Mouse (Mus musculus): Measurements from ENCODE around the gene Cntnap4. TPM values are rescaled to one million over a fixed set of nuclear protein-coding genes. Genes with fewer than 3 reads are reported as not detected.

The Cntnap4 gene
- polyA plus RNA-seq, 1 experiment from 2014 or later: 0.23 TPM

DNA sequence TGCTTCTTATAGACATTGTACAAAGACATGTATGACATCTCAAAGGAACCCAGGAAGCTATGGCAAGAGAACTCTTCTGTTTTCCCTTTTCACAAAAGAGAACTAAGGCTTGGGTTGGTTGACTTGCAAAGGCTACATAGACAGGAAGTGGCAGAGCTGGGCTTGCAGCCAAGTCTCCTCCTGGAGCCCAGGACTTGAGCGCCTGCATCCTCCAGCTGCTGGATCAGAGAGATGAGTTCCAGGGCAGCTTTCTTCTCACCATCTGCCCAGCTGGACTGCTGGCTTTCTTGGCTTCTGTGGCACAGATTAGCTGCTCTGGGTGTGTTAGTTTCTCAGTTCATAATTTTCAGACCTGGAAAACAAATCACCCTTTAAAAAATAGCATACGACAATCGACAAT, 165.7 kb downstream of the Cntnap4 start:
- Histone ChIP-seq H3K4me1 (replicated peaks; ENCODE audit: control insufficient read depth, insufficient read depth) (no peaks in the 10 kb centered on the region), H3K9ac (ENCODE audit: low read length) (no peak overlapping the region), H3K27me3 (ENCODE audit: control insufficient read depth, insufficient read depth, low read length) (no peaks in the 10 kb centered on the region), H3K9me3 (ENCODE audit: control insufficient read depth, low read length) (no peaks in the 10 kb centered on the region), H3K27ac (replicated peaks) (no peak overlapping the region), H3K4me2 (replicated peaks; ENCODE audit: low read depth) (no peak overlapping the region), H3K36me3 (ENCODE audit: control insufficient read depth, insufficient read depth, low read length) (no peaks in the 10 kb centered on the region), H3K4me3 (ENCODE audit: low read depth, low read length) (no peak overlapping the region)
- DNase-seq (ENCODE audit: low spot score) (no peak), ATAC-seq (ENCODE audit: low FRiP score, low TSS enrichment) (no peak)
- WGBS: 80% methylated on average over 3 of the region's 3 CpGs
- TF ChIP-seq CTCF (IDR thresholded peaks at IDR 0.05; ENCODE audit: low read depth) (no peak), EP300 (optimal IDR thresholded peaks at IDR 0.05) (no peak)

DNA sequence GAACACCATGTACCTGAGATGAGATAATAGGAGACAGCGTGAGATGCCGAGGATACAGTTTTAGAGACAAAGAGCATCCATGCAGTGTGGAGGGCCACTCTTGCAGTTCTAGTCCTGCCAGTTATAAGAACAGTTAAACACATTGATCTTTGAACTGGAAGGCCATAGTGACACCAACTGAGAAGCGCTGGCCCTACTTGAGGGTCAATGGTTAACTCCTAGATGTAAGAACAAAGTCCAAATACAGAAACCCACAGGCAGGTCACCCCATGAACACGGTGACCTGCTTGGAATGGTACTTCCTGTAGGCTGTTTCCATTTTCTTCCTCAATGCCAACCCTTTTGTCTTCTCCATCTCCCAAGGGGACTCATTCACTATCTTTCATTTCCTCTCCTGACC, 173.5 kb downstream of the Cntnap4 start:
- 90% methylated on average over 4 of the region's 4 CpGs for WGBS
- no peak for DNase-seq (ENCODE audit: low spot score)

GRCm38 (mm10) chr8:112747296-112747695, 177.5 kb downstream of the Cntnap4 start:
- no peak for DNase-seq (ENCODE audit: low spot score)
- no peaks in the 10 kb centered on the region for H3K4me1 ChIP-seq (replicated peaks; ENCODE audit: control insufficient read depth, insufficient read depth)
- H3K9ac ChIP-seq (ENCODE audit: low read length): no peak overlapping the region
- TF ChIP-seq EP300 (optimal IDR thresholded peaks at IDR 0.05) (no peak), CTCF (IDR thresholded peaks at IDR 0.05; ENCODE audit: low read depth) (no peak)
- H3K27ac ChIP-seq (replicated peaks): no peak overlapping the region
- H3K9me3 ChIP-seq (ENCODE audit: control insufficient read depth, low read length): no peaks in the 10 kb centered on the region
- no peak overlapping the region for H3K4me3 ChIP-seq (ENCODE audit: low read depth, low read length)
- 69% methylated on average over 5 of the region's 5 CpGs for WGBS
- no peaks in the 10 kb centered on the region for H3K36me3 ChIP-seq (ENCODE audit: control insufficient read depth, insufficient read depth, low read length)
- ATAC-seq (ENCODE audit: low FRiP score, low TSS enrichment): no peak
- no peaks in the 10 kb centered on the region for H3K27me3 ChIP-seq (ENCODE audit: control insufficient read depth, insufficient read depth, low read length)
- no peak overlapping the region for H3K4me2 ChIP-seq (replicated peaks; ENCODE audit: low read depth)

More for the DNA sequence above, 173.5 kb downstream of the Cntnap4 start:
- H3K4me2 ChIP-seq (replicated peaks; ENCODE audit: low read depth): no peak overlapping the region
- no peak overlapping the region for H3K4me3 ChIP-seq (ENCODE audit: low read depth, low read length)
- no peaks in the 10 kb centered on the region for H3K27me3 ChIP-seq (ENCODE audit: control insufficient read depth, insufficient read depth, low read length)
- H3K9me3 ChIP-seq (ENCODE audit: control insufficient read depth, low read length): no peaks in the 10 kb centered on the region
- H3K36me3 ChIP-seq (ENCODE audit: control insufficient read depth, insufficient read depth, low read length): no peaks in the 10 kb centered on the region
- no peaks in the 10 kb centered on the region for H3K4me1 ChIP-seq (replicated peaks; ENCODE audit: control insufficient read depth, insufficient read depth)
- no peak overlapping the region for H3K27ac ChIP-seq (replicated peaks)
- no peak overlapping the region for H3K9ac ChIP-seq (ENCODE audit: low read length)
- TF ChIP-seq EP300 (optimal IDR thresholded peaks at IDR 0.05) (no peak), CTCF (IDR thresholded peaks at IDR 0.05; ENCODE audit: low read depth) (no peak)
- no peak for ATAC-seq (ENCODE audit: low FRiP score, low TSS enrichment)

DNA sequence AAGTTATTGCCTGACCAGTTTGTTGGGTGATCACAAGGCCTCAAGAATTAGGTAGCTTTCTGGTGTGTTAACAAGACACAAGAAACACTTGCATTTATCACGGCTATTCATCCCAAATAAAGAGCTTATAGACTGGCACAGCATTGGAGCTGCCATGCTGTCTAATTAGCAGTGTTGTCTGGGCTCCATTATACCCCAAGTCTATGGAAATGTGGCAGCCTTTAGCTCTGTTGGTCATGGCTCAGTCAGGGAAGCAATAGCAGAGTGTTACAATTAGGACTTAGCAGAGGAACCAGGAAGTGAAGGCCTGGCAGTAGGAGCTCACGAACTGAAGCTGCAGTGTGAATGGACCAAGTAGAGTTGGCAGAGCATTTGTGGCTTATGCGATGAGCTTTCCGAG, 185.3 kb downstream of the Cntnap4 start:
- no peak overlapping the region for H3K9ac ChIP-seq (ENCODE audit: low read length)

DNA sequence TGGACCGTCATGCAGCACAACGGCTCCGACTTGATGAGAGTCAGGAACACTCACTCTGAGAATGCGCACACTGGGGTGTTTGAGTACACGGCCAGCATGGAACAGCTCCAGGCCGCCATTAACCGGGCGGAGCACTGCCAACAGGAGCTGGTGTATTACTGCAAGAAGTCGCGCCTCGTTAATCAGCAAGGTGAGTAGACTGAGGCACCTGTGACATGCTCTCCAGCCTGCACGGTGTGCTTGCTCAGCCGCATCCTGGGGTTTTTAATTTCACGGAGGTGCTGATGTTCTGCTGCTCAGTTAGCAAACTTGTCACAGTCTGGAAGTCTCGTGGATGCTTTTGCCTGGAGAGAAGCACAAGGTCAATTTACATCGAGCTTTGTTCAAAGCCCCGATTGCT, 233.2 kb downstream of the Cntnap4 start:
- H3K4me1 ChIP-seq (replicated peaks; ENCODE audit: control insufficient read depth, insufficient read depth): no peaks in the 10 kb centered on the region
- H3K4me2 ChIP-seq (replicated peaks; ENCODE audit: low read depth): no peak overlapping the region
- H3K9me3 ChIP-seq (ENCODE audit: control insufficient read depth, low read length): no peaks in the 10 kb centered on the region
- H3K27ac ChIP-seq (replicated peaks): no peak overlapping the region
- ATAC-seq (ENCODE audit: low FRiP score, low TSS enrichment): no peak
- no peaks in the 10 kb centered on the region for H3K36me3 ChIP-seq (ENCODE audit: control insufficient read depth, insufficient read depth, low read length)
- WGBS: 95% methylated on average over 17 of the region's 17 CpGs
- no peak overlapping the region for H3K4me3 ChIP-seq (ENCODE audit: low read depth, low read length)
- TF ChIP-seq CTCF (IDR thresholded peaks at IDR 0.05; ENCODE audit: low read depth) (no peak), EP300 (optimal IDR thresholded peaks at IDR 0.05) (no peak)
- H3K27me3 ChIP-seq (ENCODE audit: control insufficient read depth, insufficient read depth, low read length): no peaks in the 10 kb centered on the region
- no peak overlapping the region for H3K9ac ChIP-seq (ENCODE audit: low read length)
- no peak for DNase-seq (ENCODE audit: low spot score)

More for the DNA sequence above, 185.3 kb downstream of the Cntnap4 start:
- ATAC-seq (ENCODE audit: low FRiP score, low TSS enrichment) (no peak), DNase-seq (ENCODE audit: low spot score) (no peak)
- WGBS: 86% methylated on average over 4 of the region's 4 CpGs
- Histone ChIP-seq H3K4me3 (ENCODE audit: low read depth, low read length) (no peak overlapping the region), H3K27ac (replicated peaks) (no peak overlapping the region), H3K9me3 (ENCODE audit: control insufficient read depth, low read length) (no peaks in the 10 kb centered on the region), H3K4me1 (replicated peaks; ENCODE audit: control insufficient read depth, insufficient read depth) (no peaks in the 10 kb centered on the region), H3K4me2 (replicated peaks; ENCODE audit: low read depth) (no peak overlapping the region), H3K27me3 (ENCODE audit: control insufficient read depth, insufficient read depth, low read length) (no peaks in the 10 kb centered on the region), H3K36me3 (ENCODE audit: control insufficient read depth, insufficient read depth, low read length) (no peaks in the 10 kb centered on the region)
- no peak for TF ChIP-seq EP300 (optimal IDR thresholded peaks at IDR 0.05)
- TF ChIP-seq CTCF (IDR thresholded peaks at IDR 0.05; ENCODE audit: low read depth): no peak

DNA sequence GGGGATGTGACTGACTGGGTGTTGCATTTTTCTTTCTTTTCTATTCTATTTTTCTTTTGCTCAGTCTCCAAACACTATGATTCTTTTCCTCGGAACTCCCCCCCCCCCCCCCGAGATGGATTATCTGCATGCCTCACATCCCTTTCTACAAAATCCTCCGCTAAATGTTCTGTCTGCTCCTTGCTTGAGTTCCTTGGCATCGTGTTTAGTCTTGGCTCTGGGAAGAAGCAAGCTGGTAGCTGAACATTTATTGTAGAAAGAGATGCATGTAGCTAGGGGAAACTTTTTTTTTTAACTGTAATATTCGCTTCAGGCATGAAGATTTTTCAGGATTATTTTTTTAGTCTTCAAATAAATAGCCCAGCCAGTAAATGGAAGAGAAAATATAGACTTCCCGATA, 239.5 kb downstream of the Cntnap4 start:
- no peak overlapping the region for H3K9ac ChIP-seq (ENCODE audit: low read length)
- ATAC-seq (ENCODE audit: low FRiP score, low TSS enrichment): no peak
- WGBS: 52% methylated on average over 5 of the region's 6 CpGs

More for the DNA sequence above, 239.5 kb downstream of the Cntnap4 start:
- H3K4me3 ChIP-seq (ENCODE audit: low read depth, low read length): no peak overlapping the region
- TF ChIP-seq EP300 (optimal IDR thresholded peaks at IDR 0.05) (no peak), CTCF (IDR thresholded peaks at IDR 0.05; ENCODE audit: low read depth) (no peak)
- no peaks in the 10 kb centered on the region for H3K4me1 ChIP-seq (replicated peaks; ENCODE audit: control insufficient read depth, insufficient read depth)
- H3K4me2 ChIP-seq (replicated peaks; ENCODE audit: low read depth): no peak overlapping the region
- H3K36me3 ChIP-seq (ENCODE audit: control insufficient read depth, insufficient read depth, low read length): no peaks in the 10 kb centered on the region
- DNase-seq (ENCODE audit: low spot score): no peak
- H3K27me3 ChIP-seq (ENCODE audit: control insufficient read depth, insufficient read depth, low read length): no peaks in the 10 kb centered on the region
- H3K27ac ChIP-seq (replicated peaks): no peak overlapping the region
- H3K9me3 ChIP-seq (ENCODE audit: control insufficient read depth, low read length): no peaks in the 10 kb centered on the region
